Mouse (Mus musculus) cortical plate, adult 2 months (tissue): ENCODE data around the gene Gstm7.

Experiments
- CTCF ChIP-seq: fragments of 200-500 bp; IDR thresholded peaks from 2 replicates; pipeline ENCODE4 v1.5.1; 2011; ENCODE audit warnings: mild to moderate bottlenecking, control low read depth, low read length; ENCODE audit not compliant: insufficient read depth; ENCODE audit errors: extremely low read depth
- POLR2A ChIP-seq: fragments of 200-500 bp; IDR thresholded peaks from 2 replicates; pipeline ENCODE4 v1.6.1; 2011; ENCODE audit warnings: mild to moderate bottlenecking, low read length, control low read depth; ENCODE audit not compliant: insufficient read depth; ENCODE audit errors: extremely low read depth

DNA sequence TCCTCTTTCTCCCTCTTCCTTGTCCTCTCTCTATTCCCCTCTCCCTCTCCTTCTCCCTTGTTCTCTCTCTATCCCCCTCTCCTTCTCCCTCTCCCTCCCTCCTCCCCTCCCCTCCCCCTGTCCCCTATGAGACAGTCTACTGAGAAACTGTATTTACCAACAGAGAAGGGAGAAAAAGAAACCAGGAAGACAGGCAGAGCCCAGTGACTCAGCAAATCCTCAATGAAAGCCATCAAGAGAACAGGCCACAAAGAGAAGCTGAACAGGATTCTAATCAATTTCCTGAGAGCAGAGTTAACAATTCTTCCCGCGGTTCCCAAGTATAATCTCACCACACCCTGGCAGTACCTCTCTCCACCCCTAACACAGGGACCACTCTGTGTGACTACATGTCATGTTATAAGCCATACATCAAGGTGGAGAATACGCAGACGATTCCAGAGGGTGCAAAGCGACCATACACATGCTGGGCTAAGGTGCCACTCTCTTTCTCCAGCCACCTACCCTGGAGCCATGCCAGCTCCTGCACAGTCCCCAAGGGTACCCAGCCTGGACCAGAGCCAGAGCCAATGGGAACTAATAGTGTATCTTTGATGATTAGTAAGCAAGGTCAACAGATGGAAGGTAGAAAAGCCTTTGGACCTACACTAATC lies 33.2 kb upstream of the Gstm7 start:
- TF ChIP-seq CTCF = no peak
- no peak for TF ChIP-seq POLR2A
